ENCODE assay signal across 10 mouse cellular contexts in the genomic region with DNA sequence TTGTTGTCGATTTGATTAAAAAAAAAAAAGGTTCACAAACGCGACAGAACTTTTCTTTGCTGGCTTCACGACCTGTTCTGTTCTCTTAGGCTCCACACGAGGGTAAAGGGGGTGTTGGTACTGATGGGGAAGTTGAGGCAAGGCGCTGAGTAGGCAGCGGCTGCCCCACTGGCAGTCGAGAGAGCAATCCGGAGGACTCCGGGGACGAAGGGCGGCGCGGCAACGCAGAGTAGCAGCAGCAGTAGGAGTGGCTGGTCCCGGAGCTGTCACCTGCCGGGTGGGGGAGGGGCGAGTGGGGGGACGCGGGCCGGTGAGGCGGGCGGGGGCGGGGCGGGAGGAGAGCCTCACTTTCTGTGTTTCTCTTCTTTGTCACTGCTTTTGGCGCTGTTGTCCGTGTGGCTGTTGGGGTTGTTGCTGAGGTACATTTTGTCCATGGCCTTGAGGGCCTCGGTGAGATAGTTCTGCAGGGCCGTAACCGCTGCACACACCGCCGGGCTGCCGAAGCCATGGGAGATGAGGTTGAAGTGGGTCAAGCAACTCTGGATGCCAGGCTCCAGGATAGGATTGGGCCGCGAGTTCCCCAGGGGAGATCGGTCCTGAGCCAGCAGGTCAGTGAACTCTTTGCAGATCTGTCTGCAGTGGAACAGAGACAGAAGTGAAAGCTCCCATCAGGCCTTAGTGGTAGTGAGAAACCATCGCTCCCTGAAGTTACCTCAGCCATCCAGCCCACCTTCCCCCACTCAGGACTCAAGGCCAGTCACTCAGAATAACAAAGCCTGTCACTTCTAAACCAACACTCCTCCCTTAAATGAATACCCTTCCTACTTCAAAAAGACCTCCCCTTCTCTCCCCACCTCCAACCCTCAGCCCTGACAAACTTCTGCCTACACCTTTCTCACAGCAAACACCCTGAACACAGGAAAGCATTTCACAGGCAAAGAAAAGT. TPM values are rescaled to one million over a fixed set of nuclear protein-coding genes. Genes with fewer than 3 reads are reported as not detected.
DNase-seq lines count a peak whose midpoint lies in the region; ATAC-seq and TF ChIP-seq lines count a peak whose summit lies in the region.
"Had no signal": no experiment of that assay in that cellular context is flagged by ENCODE, and none has a peak within 500 bp of the region (broad histone marks: within the 10 kb centered on the region; RNA-seq: fewer than 3 reads in every experiment).

No protein-coding gene starts in this region.

- no peak for TF ChIP-seq CTCF in small intestine, adult 2 months (IDR thresholded peaks at IDR 0.05; ENCODE audit: extremely low read depth, insufficient read length, insufficient replicate concordance, low read depth, low read length)

- H3K36me3 ChIP-seq in midbrain, embryonic 10.5 days, result no peaks in the 10 kb centered on the region
- no peaks in the 10 kb centered on the region for H3K36me3 ChIP-seq in midbrain, embryonic 15.5 days (replicated peaks)
- no peaks in the 10 kb centered on the region for H3K36me3 ChIP-seq in intestine, embryonic 15.5 days
- H3K36me3 ChIP-seq in small intestine, adult 2 months (ENCODE audit: control insufficient read depth, insufficient read depth, low read length), result no peaks in the 10 kb centered on the region
- H3K36me3 ChIP-seq: stomach, embryonic 15.5 days had no signal

- H3K27ac ChIP-seq in midbrain, embryonic 10.5 days (replicated peaks), result no peak overlapping the region
- no peak overlapping the region for H3K27ac ChIP-seq in midbrain, embryonic 15.5 days
- H3K27ac ChIP-seq in intestine, embryonic 15.5 days, result no peak overlapping the region
- H3K27ac ChIP-seq in small intestine, adult 2 months (ENCODE audit: insufficient read depth, low read depth, low read length), result no peak overlapping the region
- H3K27ac ChIP-seq: stomach, embryonic 15.5 days had no signal

- H3K4me2 ChIP-seq in midbrain, embryonic 15.5 days, result no peak overlapping the region
- H3K4me2 ChIP-seq in intestine, embryonic 15.5 days (replicated peaks), result peak overlapping the region; percentile 7; the same call in 1 of the 2 replicates
- H3K4me2 ChIP-seq: stomach, embryonic 15.5 days had no signal

- H3K9me3 ChIP-seq in midbrain, embryonic 10.5 days (replicated peaks), result no peaks in the 10 kb centered on the region
- H3K9me3 ChIP-seq in midbrain, embryonic 15.5 days, result no peaks in the 10 kb centered on the region
- H3K9me3 ChIP-seq in intestine, embryonic 15.5 days, result no peaks in the 10 kb centered on the region
- H3K9me3 ChIP-seq: stomach, embryonic 15.5 days had no signal

- peak overlapping the region; percentile 24 for H3K4me3 ChIP-seq in midbrain, embryonic 10.5 days
- no peak overlapping the region for H3K4me3 ChIP-seq in midbrain, embryonic 15.5 days
- H3K4me3 ChIP-seq in intestine, embryonic 15.5 days (replicated peaks), result no peak overlapping the region
- H3K4me3 ChIP-seq in small intestine, adult 2 months (ENCODE audit: low read depth, low read length), result peak overlapping the region; percentile 28; the same call in 1 of the 2 replicates
- H3K4me3 ChIP-seq: stomach, embryonic 15.5 days had no signal

- H3K4me1 ChIP-seq in midbrain, embryonic 10.5 days, result peaks cover 6% of the 10 kb centered on the region
- peaks cover 3% of the 10 kb centered on the region; the same call in 1 of the 2 replicates for H3K4me1 ChIP-seq in midbrain, embryonic 15.5 days
- H3K4me1 ChIP-seq in intestine, embryonic 15.5 days (replicated peaks), result no peaks in the 10 kb centered on the region
- H3K4me1 ChIP-seq in small intestine, adult 2 months (ENCODE audit: control insufficient read depth, insufficient read depth, insufficient read length, low read length), result peaks cover 2% of the 10 kb centered on the region; the same call in 1 of the 2 replicates
- H3K4me1 ChIP-seq: stomach, embryonic 15.5 days had no signal

- H3K9ac ChIP-seq in midbrain, embryonic 15.5 days, result no peak overlapping the region
- H3K9ac ChIP-seq in intestine, embryonic 15.5 days, result no peak overlapping the region
- H3K9ac ChIP-seq: stomach, embryonic 15.5 days had no signal

- H3K27me3 ChIP-seq in midbrain, embryonic 10.5 days (ENCODE audit: low read depth, poor library complexity, severe bottlenecking), result peaks cover 100% of the 10 kb centered on the region
- peaks cover 85% of the 10 kb centered on the region for H3K27me3 ChIP-seq in midbrain, embryonic 15.5 days (replicated peaks)
- H3K27me3 ChIP-seq in intestine, embryonic 15.5 days (replicated peaks), result peaks cover 79% of the 10 kb centered on the region
- H3K27me3 ChIP-seq in small intestine, adult 2 months (ENCODE audit: control insufficient read depth, insufficient read depth, low read length), result peaks cover 40% of the 10 kb centered on the region

- ATAC-seq in midbrain, embryonic 15.5 days (replicated peaks), result no peak
- ATAC-seq in intestine, embryonic 15.5 days, result peak; percentile 63

- 3% methylated on average over 35 of the region's 37 CpGs for WGBS in midbrain, embryonic 10.5 days
- 4% methylated on average over 35 of the region's 37 CpGs for WGBS in midbrain, embryonic 15.5 days
- 9% methylated on average over 36 of the region's 37 CpGs for WGBS in intestine, embryonic 15.5 days
- WGBS in small intestine, adult 2 months, result 10% methylated on average over 37 of the region's 37 CpGs

- peak; percentile 83 for DNase-seq in heart, adult 11 months
- DNase-seq in heart, postnatal 4 days, result no peak
- DNase-seq in midbrain, embryonic 10.5 days (ENCODE audit: low spot score), result peak; percentile 45
- DNase-seq in cerebellum, postnatal 10 days, result no peak
- DNase-seq in adrenal gland, postnatal 4 days (ENCODE audit: low spot score in 2 of 2), result no peak
- DNase-seq: B cell, adult 2 months had no signal

- no peak for TF ChIP-seq POLR2A in small intestine, adult 2 months (IDR thresholded peaks at IDR 0.05; ENCODE audit: low read depth, low read length)

RNA-seq across cellular contexts. Expression of a gene that starts 21.1 kb away (rescaled TPM):
- under 1 TPM in 1 of 2 experiments, not detected in 1; 0.27 TPM for total RNA-seq in heart, postnatal 4 days (2021)
- 2.3 and 2.5 TPM in 2 replicates for polyA plus RNA-seq in midbrain, embryonic 10.5 days (2016; fragmentation: Nextera tagmentation; extraction: Ambion mirVana)
- 4.1 and 5.5 TPM in 2 replicates for polyA plus RNA-seq in midbrain, embryonic 15.5 days (2015; fragmentation: Nextera tagmentation; extraction: Ambion mirVana)
- polyA plus RNA-seq in intestine, embryonic 15.5 days (2015; fragmentation: Nextera tagmentation; extraction: Ambion mirVana), result 0.19 and 0.21 TPM in 2 replicates
- polyA plus RNA-seq in small intestine, adult 2 months (2012; rRNA removed), result 0.04 TPM in 1 of 2 replicates, not detected in the other
- 1 to 10 TPM; 1.5 to 3.1 TPM for total RNA-seq in adrenal gland, postnatal 4 days (2021)

Comparison
In these comparisons a context has a peak if more than half of its experiments do, and no peak if none do; other contexts are left out.
1. DNase-seq: peak in heart, adult 11 months (single experiment) and midbrain, embryonic 10.5 days (single experiment); none in heart, postnatal 4 days (single experiment), cerebellum, postnatal 10 days (0 of 2) and adrenal gland, postnatal 4 days (0 of 2).
2. H3K4me3 ChIP-seq: peak in midbrain, embryonic 10.5 days (single experiment) and small intestine, adult 2 months (single experiment); none in midbrain, embryonic 15.5 days (single experiment) and intestine, embryonic 15.5 days (single experiment).